Mouse (Mus musculus) urinary bladder, postnatal 10 days (tissue): ENCODE results near the gene Spns3.
A peak's percentile ranks its signal among the peaks of the same experiment; 100 is the strongest.

Experiments used
- DNase-seq: peaks from one replicate; pipeline ENCODE4 v3.0.0; 2022; ENCODE audit warnings: low spot score

Spns3 gene

GRCm38 (mm10) chr11:72514967-72515366 lies 35.3 kb downstream of the Spns3 start:
- no peak for DNase-seq

- DNase-seq: no peak
These were observed 41.7 kb downstream of the Spns3 start for GRCm38 (mm10) chr11:72508651-72509050.

- no peak for DNase-seq
These were observed 42.7 kb downstream of the Spns3 start for GRCm38 (mm10) chr11:72507651-72508050.

DNA sequence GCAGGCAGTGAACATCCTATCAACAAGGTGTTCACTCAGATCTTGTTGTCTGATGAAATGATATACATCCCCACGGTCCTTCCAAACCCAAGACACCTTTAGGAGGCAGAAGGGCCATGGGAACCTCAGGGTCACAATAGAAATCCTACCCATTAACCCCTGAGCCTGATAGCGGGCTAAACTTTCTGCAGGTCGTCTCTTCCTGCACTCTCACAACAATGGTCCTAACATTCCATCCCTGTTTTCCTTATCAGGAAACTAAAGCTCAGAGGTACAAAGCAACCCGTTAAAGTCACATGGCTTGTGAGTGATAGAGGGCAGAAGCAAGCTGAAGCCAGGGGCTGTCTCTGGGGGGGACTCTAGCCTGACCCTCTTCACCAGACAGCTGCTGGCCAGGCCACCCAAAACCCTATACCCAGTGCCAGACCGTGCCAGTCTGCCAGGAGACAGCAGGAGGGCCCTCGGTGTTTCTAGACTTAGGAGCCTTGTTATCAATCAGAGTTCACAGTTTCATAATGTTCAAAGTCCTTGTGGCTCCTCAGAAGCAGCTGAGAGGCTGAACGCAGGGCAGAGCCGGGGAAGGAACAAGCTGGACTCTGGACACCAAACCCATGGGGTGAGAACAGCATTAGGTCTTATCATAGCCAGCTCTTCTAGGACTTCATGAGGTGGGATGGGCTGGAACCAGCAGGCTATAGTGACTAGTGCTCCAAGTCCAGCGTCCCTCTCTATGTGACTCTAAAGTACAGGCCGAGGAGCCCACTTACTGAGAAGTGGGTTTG lies 46.1 kb downstream of the Spns3 start:
- DNase-seq: no peak

GRCm38 (mm10) chr11:72503501-72503921 lies 46.8 kb downstream of the Spns3 start:
- no peak for DNase-seq

DNA sequence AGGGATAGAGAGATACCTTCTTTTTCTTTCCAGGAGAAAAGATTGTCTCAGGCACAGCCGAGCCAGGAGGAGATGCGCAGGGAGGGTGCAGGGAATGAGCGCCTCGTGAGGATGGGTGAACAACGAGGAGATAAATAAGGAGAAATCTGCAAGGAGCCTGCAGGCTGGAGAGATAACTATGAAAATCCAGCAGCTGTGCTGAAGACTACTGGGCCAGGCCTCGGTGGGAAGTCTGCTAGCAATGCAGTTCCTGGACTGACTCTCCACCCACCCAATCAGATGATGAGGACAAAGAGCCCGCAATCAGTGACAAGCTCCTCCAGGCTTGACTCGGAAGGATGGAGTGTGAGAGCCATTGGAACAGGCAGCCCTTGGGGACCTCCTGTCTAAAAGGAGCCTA lies 48.1 kb downstream of the Spns3 start:
- DNase-seq: no peak

DNA sequence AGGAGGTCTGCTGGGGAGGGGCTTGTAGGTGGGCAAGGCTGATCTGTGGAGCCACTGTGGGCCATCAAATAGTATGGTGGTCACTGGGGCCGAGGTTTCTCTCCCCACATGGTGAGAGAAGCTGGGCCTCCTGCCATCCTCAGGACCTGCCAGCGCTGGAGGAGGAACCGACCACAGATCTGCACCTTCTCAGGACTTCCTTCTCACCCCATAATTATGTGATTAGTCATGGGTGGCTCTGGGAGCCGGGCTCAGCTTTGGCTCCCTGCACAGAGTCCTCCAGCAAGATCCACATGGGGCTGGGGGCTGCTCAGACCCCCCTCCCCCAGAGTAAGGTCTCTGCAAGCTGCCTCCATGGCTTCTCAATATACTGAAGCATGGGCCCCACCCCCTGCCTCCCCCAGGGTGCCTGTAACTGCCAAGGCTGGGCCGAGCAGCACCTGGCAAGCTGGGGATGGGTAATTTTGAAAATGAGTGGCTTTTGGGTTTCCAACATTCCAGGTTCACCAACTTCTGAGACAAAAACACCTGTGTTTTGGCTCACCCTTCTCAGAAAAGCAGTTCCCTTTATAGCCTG lies 48.8 kb downstream of the Spns3 start:
- DNase-seq: no peak

- DNase-seq: no peak
These were observed 50.2 kb downstream of the Spns3 start for GRCm38 (mm10) chr11:72500139-72500538.

DNA sequence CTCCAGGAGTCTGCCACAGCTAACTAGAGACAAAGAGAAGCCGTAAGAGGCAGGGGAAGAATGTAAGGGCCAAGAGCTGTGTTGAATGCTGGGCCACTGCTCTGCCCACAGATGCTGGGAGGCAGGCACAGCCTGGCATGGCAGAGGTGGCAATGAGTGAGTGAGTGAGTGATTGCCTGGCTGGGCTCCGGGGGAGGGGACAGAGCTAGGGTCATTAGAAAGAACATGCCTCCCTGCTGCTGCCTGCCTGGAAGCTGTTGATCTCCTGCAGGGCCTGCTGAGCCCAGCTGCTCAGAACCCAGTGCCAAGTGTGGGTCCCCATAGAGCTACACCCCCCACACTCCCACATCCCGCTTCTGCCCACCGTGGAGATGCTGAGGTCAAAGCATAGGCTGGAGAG lies 52.9 kb downstream of the Spns3 start:
- DNase-seq: no peak

- DNase-seq: no peak
These were observed 53.5 kb downstream of the Spns3 start for GRCm38 (mm10) chr11:72496775-72497174.

GRCm38 (mm10) chr11:72496066-72496465 lies 54.2 kb downstream of the Spns3 start:
- DNase-seq: no peak

- DNase-seq: no peak
These were observed 56.0 kb downstream of the Spns3 start for GRCm38 (mm10) chr11:72494046-72494988.

DNA sequence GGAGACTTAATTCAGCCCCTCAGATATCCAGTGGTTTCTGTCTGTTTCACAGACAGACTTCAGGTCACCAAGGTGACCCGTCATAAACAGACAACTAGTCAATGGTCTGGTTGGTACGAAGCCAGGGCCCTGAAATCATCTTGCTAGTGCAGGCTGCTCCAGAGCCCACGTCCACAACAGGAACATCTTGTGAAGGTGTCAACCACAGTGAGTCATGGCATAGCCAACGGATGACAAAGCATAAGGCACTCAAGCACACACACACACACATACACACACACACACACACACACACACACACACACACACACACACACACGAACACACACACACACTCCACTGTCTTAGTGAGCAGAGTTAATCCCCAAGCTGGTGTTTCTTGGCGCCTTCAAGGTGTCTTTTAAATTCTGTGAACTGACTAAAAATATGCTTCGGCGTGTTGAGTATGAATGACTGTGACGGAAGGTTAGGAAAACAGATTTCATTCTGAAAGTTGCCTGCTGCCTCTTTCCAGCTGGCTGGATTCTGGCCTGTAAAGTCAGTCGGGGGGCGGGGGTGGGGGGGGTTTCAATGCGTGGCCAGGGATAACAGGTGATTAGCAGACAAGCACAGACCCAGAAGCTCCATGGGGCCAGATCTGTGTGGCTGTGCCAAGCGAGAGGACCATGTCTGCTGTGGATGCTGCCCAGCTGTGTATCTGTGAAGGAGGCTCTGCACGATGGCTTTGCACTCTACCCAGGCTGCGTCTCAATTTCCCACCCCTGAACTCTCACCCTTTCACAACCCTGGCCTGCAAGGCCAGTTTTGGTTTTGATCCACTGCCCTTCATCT lies 59.0 kb downstream of the Spns3 start:
- no peak for DNase-seq

- DNase-seq: peak; percentile 37
These were observed 60.4 kb downstream of the Spns3 start, which contains the start of gene Spns2 for GRCm38 (mm10) chr11:72489881-72490301. TSS of gene Spns2 (minus strand) at chr11:72489904.

DNA sequence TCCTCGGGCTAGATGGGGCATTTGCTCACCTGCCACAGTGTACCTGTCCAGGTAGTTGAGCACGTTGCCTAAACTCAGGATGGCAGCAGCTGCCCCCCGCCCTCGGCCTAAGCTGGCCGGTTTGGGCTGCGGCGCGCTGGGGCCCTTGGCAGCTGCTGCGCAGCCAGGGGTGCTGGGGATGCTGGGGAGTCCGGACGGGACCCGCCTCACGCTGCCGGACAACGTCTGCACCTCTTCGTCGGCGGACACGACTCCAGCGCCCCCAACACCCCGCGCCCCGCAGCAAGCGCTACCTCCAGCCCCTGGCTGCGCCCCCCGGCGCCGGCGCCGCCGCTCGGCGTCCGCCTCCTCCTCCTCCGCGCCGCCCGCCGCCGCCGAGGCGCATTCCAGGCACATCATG lies 60.9 kb downstream of the Spns3 start:
- DNase-seq: no peak

DNA sequence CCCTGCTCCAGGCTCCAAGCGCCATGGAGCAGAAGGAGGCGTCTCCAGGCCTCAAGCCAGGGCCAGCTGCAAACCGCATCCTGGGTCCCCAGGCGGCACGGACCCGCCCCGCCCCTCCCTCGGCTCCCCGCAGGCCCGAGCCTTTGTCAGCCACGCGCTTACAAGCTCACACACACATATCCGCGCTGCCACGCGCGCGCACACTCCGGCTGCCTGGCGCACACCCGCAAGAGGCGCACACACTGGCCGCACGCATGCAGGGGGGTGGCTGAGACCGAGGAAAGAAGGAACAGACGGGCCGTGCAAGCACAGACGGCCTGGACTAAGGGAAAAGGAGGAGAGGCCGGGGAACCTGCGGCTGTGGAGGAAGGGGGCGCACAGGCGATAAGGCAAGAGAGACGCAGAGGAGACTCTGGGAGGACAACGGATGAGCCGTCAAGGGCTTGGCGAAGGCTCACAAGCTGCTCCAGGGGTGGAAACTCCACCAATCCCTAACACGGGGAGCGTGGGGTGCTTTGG lies 61.5 kb downstream of the Spns3 start:
- DNase-seq: no peak

- no peak for DNase-seq
These were observed 62.6 kb downstream of the Spns3 start for GRCm38 (mm10) chr11:72487739-72488138.

DNA sequence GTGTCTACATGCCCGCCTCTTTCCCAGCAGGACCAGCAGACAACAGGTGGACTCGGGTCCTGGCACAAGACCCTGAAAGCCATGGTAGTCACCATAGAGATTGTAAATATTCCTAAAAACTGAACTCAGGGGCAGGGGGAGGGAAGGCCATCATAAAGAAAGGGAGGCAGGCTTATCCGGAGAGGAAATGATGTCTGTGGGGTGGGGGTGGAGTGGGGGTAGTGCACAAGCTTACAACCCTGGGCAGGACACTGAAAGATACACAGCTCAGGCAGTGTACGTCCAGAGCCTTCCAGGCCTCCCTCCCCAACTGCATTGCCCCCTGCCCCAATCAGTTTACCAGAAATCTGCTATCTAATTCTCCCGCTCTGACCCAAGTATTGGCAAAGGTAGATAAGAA lies 63.1 kb downstream of the Spns3 start:
- no peak for DNase-seq

DNA sequence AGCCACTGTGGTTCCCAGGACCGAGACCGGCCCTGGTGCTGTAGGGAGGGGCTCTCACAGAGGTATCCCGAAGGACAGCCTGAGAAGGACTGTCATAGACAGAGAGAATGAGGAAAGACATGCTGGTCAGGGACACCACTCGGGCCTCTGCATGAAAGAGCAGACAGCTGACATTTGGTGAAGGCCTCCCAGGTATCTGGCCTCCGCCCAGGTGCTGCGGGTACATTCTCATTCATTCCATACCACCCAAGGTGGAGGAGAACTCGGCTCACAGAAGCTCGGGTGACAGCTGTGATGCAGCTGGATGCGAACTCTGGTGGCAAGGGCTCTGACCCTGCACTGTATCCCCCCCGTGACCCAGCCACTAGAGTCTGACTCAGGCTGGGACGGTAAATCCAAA lies 64.3 kb downstream of the Spns3 start:
- DNase-seq: no peak

DNA sequence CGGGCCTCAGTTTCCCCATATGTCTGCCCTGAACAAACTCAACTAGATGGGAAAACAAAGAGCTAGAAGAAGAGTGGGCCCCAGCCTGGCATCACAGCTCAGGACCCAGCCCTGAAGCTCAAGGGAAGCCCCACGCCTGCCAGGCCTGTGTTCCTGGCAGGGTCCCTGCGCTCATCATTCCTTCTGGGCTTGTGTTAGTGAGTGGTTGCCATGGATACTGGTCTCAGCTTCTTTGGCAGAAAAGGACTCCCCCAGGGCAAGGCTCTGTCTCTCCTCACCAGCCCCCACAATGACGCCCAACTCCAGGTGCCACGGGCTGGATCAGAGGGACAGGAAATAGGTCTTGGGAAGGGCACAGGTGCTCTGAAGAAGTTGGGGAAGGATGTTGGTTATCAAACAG lies 65.1 kb downstream of the Spns3 start:
- no peak for DNase-seq

- no peak for DNase-seq
These were observed 65.8 kb downstream of the Spns3 start for GRCm38 (mm10) chr11:72484549-72484948.
